Mouse (Mus musculus): ENCODE data around the gene Kifc3. TPM values are rescaled to one million over a fixed set of nuclear protein-coding genes. Genes with fewer than 3 reads are reported as not detected.

Gene Kifc3
- total and polyA plus RNA-seq, 3 experiments: 0.16 TPM; not detected in 2

DNA sequence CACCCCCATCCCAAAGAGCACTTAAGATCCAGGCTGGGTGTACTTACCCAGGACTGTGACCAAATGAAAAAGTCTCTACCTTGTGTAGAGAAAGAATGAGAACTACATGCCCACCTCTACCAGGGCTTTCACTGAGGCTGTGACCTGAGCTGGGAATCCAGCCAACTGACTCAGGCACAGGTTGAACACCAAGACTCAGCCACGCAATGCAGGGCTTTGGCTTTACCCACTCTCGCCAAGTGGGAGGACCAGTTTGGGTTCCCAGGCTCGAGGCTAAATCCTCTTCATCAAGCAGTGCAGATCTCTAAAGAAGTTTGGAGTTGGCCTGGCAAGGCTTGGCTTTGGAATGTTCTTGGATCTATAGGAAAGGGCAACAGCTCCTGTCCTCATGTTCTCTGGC lies 127.1 kb downstream of the Kifc3 start:
- TF ChIP-seq GATA1 (IDR thresholded peaks at IDR 0.05; ENCODE audit: borderline replicate concordance, low read length) (no peak), TAL1 (conservative IDR thresholded peaks at IDR 0.05; ENCODE audit: low read depth, low read length) (no peak), POLR2AphosphoS5 (IDR thresholded peaks at IDR 0.05; ENCODE audit: insufficient replicate concordance, low read depth, low read length) (no peak), CTCF (IDR thresholded peaks at IDR 0.05; ENCODE audit: low read depth, low read length) (no peak), GATA2 (IDR thresholded peaks at IDR 0.05; ENCODE audit: borderline replicate concordance, low read depth, low read length) (no peak)
- H3K4me1 ChIP-seq (ENCODE audit: insufficient read depth, low read depth, low read length): peaks cover 14% of the 10 kb centered on the region
- ATAC-seq (ENCODE audit: extremely low read depth, insufficient number of reproducible peaks, low FRiP score, poor library complexity, severe bottlenecking) (no peak), DNase-seq (ENCODE audit: low spot score) (no peak)
- no peaks in the 10 kb centered on the region for H3K36me3 ChIP-seq (replicated peaks)
- no peak overlapping the region for H3K4me3 ChIP-seq (ENCODE audit: low read depth, low read length)
- H3K27me3 ChIP-seq (ENCODE audit: insufficient read depth, low read length): peaks cover 31% of the 10 kb centered on the region
- no peaks in the 10 kb centered on the region for H3K9me3 ChIP-seq (replicated peaks)

DNA sequence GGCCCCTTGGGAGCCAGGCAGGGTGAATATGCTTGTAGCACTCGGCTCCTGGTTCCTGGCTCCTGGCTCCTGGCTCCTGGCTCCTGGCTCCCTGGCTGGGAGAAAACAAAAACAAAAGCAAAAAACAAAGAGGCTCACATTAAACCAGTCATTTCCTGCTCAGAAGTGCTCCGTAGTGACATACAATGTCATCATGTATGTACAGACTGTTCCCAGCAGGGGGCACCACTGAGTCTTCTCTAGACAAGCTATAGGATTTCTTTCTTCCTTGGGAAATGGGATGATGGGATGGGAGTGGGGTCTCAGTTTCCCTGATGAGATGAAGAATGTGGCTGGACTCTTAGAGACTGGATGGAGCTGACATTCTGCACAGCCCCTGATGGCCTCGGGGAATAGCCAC lies 135.0 kb downstream of the Kifc3 start:
- Histone ChIP-seq H3K9me3 (replicated peaks) (no peaks in the 10 kb centered on the region), H3K36me3 (replicated peaks) (no peaks in the 10 kb centered on the region), H3K27me3 (ENCODE audit: insufficient read depth, low read length) (peaks cover 17% of the 10 kb centered on the region; the same call in 1 of the 2 replicates), H3K4me1 (ENCODE audit: insufficient read depth, low read depth, low read length) (no peaks in the 10 kb centered on the region), H3K4me3 (ENCODE audit: low read depth, low read length) (no peak overlapping the region)
- ATAC-seq (ENCODE audit: extremely low read depth, insufficient number of reproducible peaks, low FRiP score, poor library complexity, severe bottlenecking): no peak
- TF ChIP-seq POLR2AphosphoS5 (IDR thresholded peaks at IDR 0.05; ENCODE audit: insufficient replicate concordance, low read depth, low read length) (no peak), TAL1 (conservative IDR thresholded peaks at IDR 0.05; ENCODE audit: low read depth, low read length) (no peak), CTCF (IDR thresholded peaks at IDR 0.05; ENCODE audit: low read depth, low read length) (peak; percentile 30; the same call in 1 of the 2 replicates)
- peak; percentile 17 for DNase-seq (ENCODE audit: low spot score)

DNA sequence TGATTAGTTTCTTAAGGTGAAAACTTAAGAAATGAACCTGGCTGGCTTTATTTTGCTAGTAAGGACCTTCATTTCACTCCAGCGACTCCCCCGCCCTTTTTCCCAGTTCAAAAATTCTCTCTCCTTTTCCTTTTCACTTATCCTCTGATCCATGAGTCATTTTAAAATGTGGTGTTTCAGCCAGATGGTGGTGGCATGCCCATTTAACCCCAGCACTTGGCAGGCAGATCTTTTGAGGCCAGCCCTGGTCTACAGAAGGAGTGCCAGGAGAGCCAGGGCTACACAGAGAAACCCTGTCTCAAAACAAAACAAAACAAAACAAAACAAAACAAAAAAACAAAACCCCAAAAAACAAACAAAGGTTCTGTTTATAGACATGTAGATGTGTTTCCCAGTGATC lies 138.1 kb downstream of the Kifc3 start:
- no peaks in the 10 kb centered on the region for H3K4me1 ChIP-seq (ENCODE audit: insufficient read depth, low read depth, low read length)
- no peak for TF ChIP-seq CTCF (IDR thresholded peaks at IDR 0.05; ENCODE audit: low read depth, low read length)
- TF ChIP-seq POLR2AphosphoS5 (IDR thresholded peaks at IDR 0.05; ENCODE audit: insufficient replicate concordance, low read depth, low read length): no peak
- TF ChIP-seq GATA2 (IDR thresholded peaks at IDR 0.05; ENCODE audit: borderline replicate concordance, low read depth, low read length): no peak
- TF ChIP-seq TAL1 (conservative IDR thresholded peaks at IDR 0.05; ENCODE audit: low read depth, low read length): no peak
- TF ChIP-seq GATA1 (IDR thresholded peaks at IDR 0.05; ENCODE audit: borderline replicate concordance, low read length): no peak
- H3K36me3 ChIP-seq (replicated peaks): no peaks in the 10 kb centered on the region
- DNase-seq (ENCODE audit: low spot score) (no peak), ATAC-seq (ENCODE audit: extremely low read depth, insufficient number of reproducible peaks, low FRiP score, poor library complexity, severe bottlenecking) (no peak)
- peaks cover 14% of the 10 kb centered on the region; the same call in 1 of the 2 replicates for H3K27me3 ChIP-seq (ENCODE audit: insufficient read depth, low read length)
- no peak overlapping the region for H3K4me3 ChIP-seq (ENCODE audit: low read depth, low read length)
- H3K9me3 ChIP-seq (replicated peaks): no peaks in the 10 kb centered on the region

GRCm38 (mm10) chr8:95059812-95060533 lies 142.6 kb downstream of the Kifc3 start:
- no peak for DNase-seq (ENCODE audit: low spot score)
- ATAC-seq (ENCODE audit: extremely low read depth, insufficient number of reproducible peaks, low FRiP score, poor library complexity, severe bottlenecking): no peak
- Histone ChIP-seq H3K36me3 (replicated peaks) (no peaks in the 10 kb centered on the region), H3K9me3 (replicated peaks) (no peaks in the 10 kb centered on the region), H3K27me3 (ENCODE audit: insufficient read depth, low read length) (peaks cover 30% of the 10 kb centered on the region), H3K4me1 (ENCODE audit: insufficient read depth, low read depth, low read length) (no peaks in the 10 kb centered on the region), H3K4me3 (ENCODE audit: low read depth, low read length) (no peak overlapping the region)
- TF ChIP-seq GATA2 (IDR thresholded peaks at IDR 0.05; ENCODE audit: borderline replicate concordance, low read depth, low read length): no peak
- TF ChIP-seq CTCF (IDR thresholded peaks at IDR 0.05; ENCODE audit: low read depth, low read length): no peak
- TF ChIP-seq TAL1 (conservative IDR thresholded peaks at IDR 0.05; ENCODE audit: low read depth, low read length): no peak
- no peak for TF ChIP-seq POLR2AphosphoS5 (IDR thresholded peaks at IDR 0.05; ENCODE audit: insufficient replicate concordance, low read depth, low read length)
- no peak for TF ChIP-seq GATA1 (IDR thresholded peaks at IDR 0.05; ENCODE audit: borderline replicate concordance, low read length)

DNA sequence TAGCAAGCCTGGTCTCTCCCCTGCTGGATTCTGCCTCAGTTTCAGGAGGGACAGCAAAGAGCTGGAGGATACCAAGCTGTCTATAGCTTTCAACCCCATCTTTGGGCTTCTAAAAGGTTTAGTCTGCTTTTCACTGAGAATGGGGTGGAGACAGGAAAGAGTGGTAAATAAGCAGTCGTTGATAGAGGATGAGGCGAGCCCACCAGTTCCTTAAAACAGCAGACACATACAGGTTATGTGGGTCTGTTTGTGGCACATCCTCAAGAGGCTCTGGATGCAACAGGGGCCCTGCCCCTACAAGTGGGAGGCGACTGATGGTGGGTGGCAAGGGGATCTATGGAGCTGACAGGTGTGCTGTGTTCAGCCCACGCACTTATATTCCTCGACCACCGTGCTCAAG lies 144.0 kb downstream of the Kifc3 start:
- Histone ChIP-seq H3K36me3 (replicated peaks) (no peaks in the 10 kb centered on the region), H3K4me3 (ENCODE audit: low read depth, low read length) (no peak overlapping the region), H3K27me3 (ENCODE audit: insufficient read depth, low read length) (peaks cover 30% of the 10 kb centered on the region), H3K9me3 (replicated peaks) (no peaks in the 10 kb centered on the region), H3K4me1 (ENCODE audit: insufficient read depth, low read depth, low read length) (no peaks in the 10 kb centered on the region)
- DNase-seq (ENCODE audit: low spot score): no peak
- no peak for ATAC-seq (ENCODE audit: extremely low read depth, insufficient number of reproducible peaks, low FRiP score, poor library complexity, severe bottlenecking)
- no peak for TF ChIP-seq CTCF (IDR thresholded peaks at IDR 0.05; ENCODE audit: low read depth, low read length)
- no peak for TF ChIP-seq GATA2 (IDR thresholded peaks at IDR 0.05; ENCODE audit: borderline replicate concordance, low read depth, low read length)

DNA sequence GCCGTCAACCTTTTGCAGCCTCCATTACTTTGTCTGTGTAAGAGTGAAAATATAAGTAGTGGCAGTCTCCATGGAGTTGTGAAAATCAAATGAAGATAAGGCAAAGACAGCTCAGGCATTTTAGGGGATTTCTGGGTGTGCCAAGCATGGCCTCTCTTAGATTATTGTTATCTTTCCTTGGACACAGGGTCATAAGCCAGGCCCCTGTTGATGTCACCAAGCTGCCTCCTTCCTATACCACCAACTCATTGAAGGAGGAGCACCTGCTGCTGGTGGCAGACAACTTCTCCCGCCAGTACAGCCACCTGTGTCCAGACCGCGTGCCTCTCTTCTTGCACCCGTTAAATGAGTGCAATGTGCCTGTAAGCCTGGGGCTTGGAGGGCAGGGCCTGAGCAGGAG lies 146.2 kb downstream of the Kifc3 start:
- H3K9me3 ChIP-seq (replicated peaks): no peaks in the 10 kb centered on the region
- no peak overlapping the region for H3K4me3 ChIP-seq (ENCODE audit: low read depth, low read length)
- H3K4me1 ChIP-seq (ENCODE audit: insufficient read depth, low read depth, low read length): no peaks in the 10 kb centered on the region
- DNase-seq (ENCODE audit: low spot score): no peak
- no peak for ATAC-seq (ENCODE audit: extremely low read depth, insufficient number of reproducible peaks, low FRiP score, poor library complexity, severe bottlenecking)
- TF ChIP-seq CTCF (IDR thresholded peaks at IDR 0.05; ENCODE audit: low read depth, low read length): no peak
- TF ChIP-seq GATA2 (IDR thresholded peaks at IDR 0.05; ENCODE audit: borderline replicate concordance, low read depth, low read length): no peak
- no peak for TF ChIP-seq GATA1 (IDR thresholded peaks at IDR 0.05; ENCODE audit: borderline replicate concordance, low read length)
- TF ChIP-seq POLR2AphosphoS5 (IDR thresholded peaks at IDR 0.05; ENCODE audit: insufficient replicate concordance, low read depth, low read length): no peak
- H3K36me3 ChIP-seq (replicated peaks): no peaks in the 10 kb centered on the region
- peaks cover 26% of the 10 kb centered on the region for H3K27me3 ChIP-seq (ENCODE audit: insufficient read depth, low read length)
